Mouse (Mus musculus): ENCODE results near the gene 2810021J22Rik. TPM values are rescaled to one million over a fixed set of nuclear protein-coding genes. Genes with fewer than 3 reads are reported as not detected.

2810021J22Rik gene
- polyA plus RNA-seq, 1 experiment from 2014 or later: 10.3 TPM

- Histone ChIP-seq H3K9ac (no peak overlapping the region), H3K4me2 (no peak overlapping the region), H3K27ac (no peak overlapping the region), H3K36me3 (no peaks in the 10 kb centered on the region), H3K27me3 (no peaks in the 10 kb centered on the region), H3K4me1 (peaks cover 5% of the 10 kb centered on the region; the same call in 1 of the 2 replicates), H3K9me3 (no peaks in the 10 kb centered on the region), H3K4me3 (no peak overlapping the region)
- ATAC-seq (ENCODE audit: insufficient number of reproducible peaks, insufficient read depth, low FRiP score, low TSS enrichment, low read depth): no peak
- 75% methylated on average over 5 of the region's 5 CpGs for WGBS
Measured at GRCm38 (mm10) chr11:58918759-58919158, 51.7 kb downstream of the 2810021J22Rik start.

GRCm38 (mm10) chr11:58922420-58922819 is 55.4 kb downstream of the 2810021J22Rik start:
- Histone ChIP-seq H3K4me3 (no peak overlapping the region), H3K9me3 (no peaks in the 10 kb centered on the region), H3K9ac (no peak overlapping the region), H3K4me2 (no peak overlapping the region), H3K27ac (no peak overlapping the region), H3K4me1 (no peaks in the 10 kb centered on the region), H3K36me3 (no peaks in the 10 kb centered on the region), H3K27me3 (no peaks in the 10 kb centered on the region)
- ATAC-seq (ENCODE audit: insufficient number of reproducible peaks, insufficient read depth, low FRiP score, low TSS enrichment, low read depth): no peak
- 85% methylated on average over 9 of the region's 9 CpGs for WGBS

GRCm38 (mm10) chr11:58926651-58927050 is 59.6 kb downstream of the 2810021J22Rik start:
- WGBS: 74% methylated on average over 2 of the region's 3 CpGs
- H3K4me2 ChIP-seq: no peak overlapping the region
- H3K36me3 ChIP-seq: peaks cover 6% of the 10 kb centered on the region
- no peaks in the 10 kb centered on the region for H3K9me3 ChIP-seq
- ATAC-seq (ENCODE audit: insufficient number of reproducible peaks, insufficient read depth, low FRiP score, low TSS enrichment, low read depth): no peak
- no peaks in the 10 kb centered on the region for H3K27me3 ChIP-seq
- no peak overlapping the region for H3K9ac ChIP-seq
- no peak overlapping the region for H3K4me3 ChIP-seq
- no peak overlapping the region for H3K27ac ChIP-seq
- H3K4me1 ChIP-seq: peaks cover 5% of the 10 kb centered on the region

DNA sequence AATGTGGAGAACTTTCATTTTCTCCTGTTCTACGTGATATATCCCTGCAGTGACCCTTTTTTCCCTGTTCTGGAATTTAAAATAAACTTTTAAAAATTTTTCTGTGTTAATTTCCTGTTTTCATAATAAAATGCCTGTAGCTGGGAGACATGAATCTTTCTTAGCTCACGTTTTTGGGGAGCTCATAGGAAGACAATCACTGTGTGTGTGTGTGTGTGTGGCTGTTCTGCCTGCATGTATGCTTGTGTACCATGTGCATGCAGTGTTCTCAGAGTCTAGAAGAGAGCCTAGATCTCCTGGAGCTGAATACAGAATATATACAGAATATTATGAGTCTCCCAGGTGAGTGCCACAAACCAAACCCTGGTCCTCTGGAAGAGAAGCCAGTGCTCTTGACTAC is 60.0 kb downstream of the 2810021J22Rik start:
- H3K27me3 ChIP-seq: no peaks in the 10 kb centered on the region
- 70% methylated on average over 2 of the region's 2 CpGs for WGBS
- no peaks in the 10 kb centered on the region for H3K9me3 ChIP-seq
- no peak for ATAC-seq (ENCODE audit: insufficient number of reproducible peaks, insufficient read depth, low FRiP score, low TSS enrichment, low read depth)
- H3K4me3 ChIP-seq: no peak overlapping the region
- peaks cover 10% of the 10 kb centered on the region for H3K36me3 ChIP-seq
- no peak overlapping the region for H3K27ac ChIP-seq
- no peak overlapping the region for H3K4me2 ChIP-seq
- H3K9ac ChIP-seq: no peak overlapping the region
- peaks cover 5% of the 10 kb centered on the region for H3K4me1 ChIP-seq

DNA sequence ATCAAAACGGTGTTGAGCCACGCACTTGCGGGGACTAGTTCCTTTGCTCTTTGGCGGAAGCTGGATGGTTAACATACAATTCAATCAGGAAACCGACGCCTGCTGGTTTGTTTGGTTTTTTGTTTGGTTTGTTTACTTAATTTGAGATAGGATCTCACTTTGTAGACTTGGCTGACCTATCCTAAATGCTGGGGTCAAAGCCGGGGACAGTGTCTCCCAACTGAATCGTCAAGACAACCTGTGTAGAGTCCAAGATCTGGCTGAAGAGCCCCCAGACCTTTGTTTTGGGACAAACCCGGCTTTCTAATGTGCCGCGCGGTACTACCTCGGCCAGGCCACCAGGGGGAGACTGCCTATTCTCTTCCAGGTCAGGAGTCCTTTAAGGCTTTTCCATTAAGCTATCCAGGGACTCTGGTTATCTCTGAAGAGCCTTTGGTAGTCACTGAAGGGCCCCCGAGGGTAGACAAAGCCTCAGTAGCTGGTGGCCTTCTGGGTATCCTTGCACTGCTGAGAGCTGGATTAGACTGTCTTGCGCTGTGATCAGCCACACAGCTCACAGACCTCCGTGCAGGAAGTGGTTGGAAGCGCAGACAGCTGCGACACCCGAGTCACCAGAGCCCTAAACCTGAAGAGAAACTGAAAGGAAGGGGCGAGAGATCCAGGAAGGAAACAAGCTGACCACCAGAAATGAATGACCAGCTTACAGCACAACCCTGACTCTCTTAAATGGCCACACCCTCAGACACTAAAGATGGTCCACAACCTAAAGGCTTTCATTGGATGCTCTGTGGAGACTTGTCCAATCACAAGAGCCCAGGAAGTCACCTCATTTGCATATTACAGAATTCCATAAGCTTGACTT is 61.0 kb downstream of the 2810021J22Rik start:
- H3K4me2 ChIP-seq: peak overlapping the region; percentile 39
- no peaks in the 10 kb centered on the region for H3K9me3 ChIP-seq
- WGBS: 34% methylated on average over 20 of the region's 20 CpGs
- peaks cover 19% of the 10 kb centered on the region for H3K36me3 ChIP-seq
- peaks cover 5% of the 10 kb centered on the region for H3K4me1 ChIP-seq
- H3K9ac ChIP-seq: 0 out of 2 replicates have a peak overlapping the region, but pooled peaks have one; percentile 44
- no peaks in the 10 kb centered on the region for H3K27me3 ChIP-seq
- H3K4me3 ChIP-seq: 0 out of 2 replicates have a peak overlapping the region, but pooled peaks have one; percentile 14
- 0 out of 2 replicates have a peak, but pooled peaks have one; percentile 40 for ATAC-seq (ENCODE audit: insufficient number of reproducible peaks, insufficient read depth, low FRiP score, low TSS enrichment, low read depth)
- H3K27ac ChIP-seq: no peak overlapping the region; the same call in 1 of the 2 replicates

DNA sequence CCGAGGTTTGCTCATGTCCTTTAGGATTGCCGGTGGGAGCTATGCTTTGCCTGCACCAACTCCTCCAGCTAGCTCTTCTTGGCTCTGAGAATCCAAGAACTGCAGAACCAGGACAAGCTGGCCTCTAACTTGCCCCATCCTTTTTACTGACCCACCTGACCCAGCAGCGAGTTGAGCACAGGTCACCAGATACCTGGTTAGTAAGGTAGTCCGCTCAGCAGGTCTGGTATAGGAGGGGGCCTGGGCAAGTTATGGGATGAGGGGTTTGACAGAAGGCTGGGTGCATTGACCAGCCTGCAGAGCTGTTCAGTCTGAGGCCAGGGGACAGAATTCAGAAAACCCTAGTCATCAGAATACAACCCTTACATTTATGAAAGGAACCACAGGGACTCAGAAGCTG is 62.0 kb downstream of the 2810021J22Rik start:
- H3K27ac ChIP-seq: no peak overlapping the region
- H3K4me3 ChIP-seq: no peak overlapping the region
- H3K27me3 ChIP-seq: no peaks in the 10 kb centered on the region
- WGBS: 79% methylated on average over 4 of the region's 4 CpGs
- ATAC-seq (ENCODE audit: insufficient number of reproducible peaks, insufficient read depth, low FRiP score, low TSS enrichment, low read depth): no peak
- peaks cover 30% of the 10 kb centered on the region for H3K36me3 ChIP-seq
- H3K9ac ChIP-seq: no peak overlapping the region
- peaks cover 5% of the 10 kb centered on the region for H3K4me1 ChIP-seq
- H3K4me2 ChIP-seq: no peak overlapping the region
- no peaks in the 10 kb centered on the region for H3K9me3 ChIP-seq

DNA sequence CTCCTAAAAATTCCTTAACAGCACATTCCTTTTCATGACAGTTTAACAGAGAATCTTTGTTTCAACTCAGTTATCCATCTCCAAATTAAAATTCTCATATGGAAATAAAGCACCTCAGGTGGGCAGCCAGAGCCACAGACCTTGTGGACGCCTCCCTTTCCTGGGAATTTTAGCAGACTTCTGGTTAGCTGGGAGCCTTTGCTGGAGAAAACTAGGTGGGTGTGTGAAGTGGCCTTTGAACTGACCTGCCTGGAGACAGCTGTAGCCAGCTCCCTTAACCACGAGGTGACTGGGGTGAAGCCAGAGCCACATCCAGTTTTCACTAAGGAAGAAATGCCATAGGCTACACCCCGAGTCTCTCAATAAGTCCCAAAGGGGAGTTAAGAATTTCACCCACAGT is 62.6 kb downstream of the 2810021J22Rik start:
- no peak for ATAC-seq (ENCODE audit: insufficient number of reproducible peaks, insufficient read depth, low FRiP score, low TSS enrichment, low read depth)

DNA sequence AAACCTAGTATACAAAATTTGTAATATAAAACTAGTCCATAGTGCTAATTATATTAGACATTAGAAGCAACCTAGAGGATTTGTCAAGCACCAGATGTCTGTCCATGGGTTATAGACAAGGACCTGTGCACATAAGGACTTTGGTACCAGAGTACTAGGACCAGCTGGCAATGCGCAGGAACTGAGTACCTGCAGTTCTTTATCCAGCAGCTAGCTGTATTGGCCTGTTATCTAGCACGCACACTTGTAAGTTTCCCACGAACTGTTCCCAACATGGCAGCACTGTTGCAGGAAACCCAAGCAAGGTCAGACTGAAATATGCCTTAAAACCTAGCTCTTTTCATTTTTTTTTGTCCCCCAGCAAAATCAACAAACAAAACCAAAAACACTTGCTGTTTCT is 63.2 kb downstream of the 2810021J22Rik start:
- H3K4me2 ChIP-seq: no peak overlapping the region
- ATAC-seq (ENCODE audit: insufficient number of reproducible peaks, insufficient read depth, low FRiP score, low TSS enrichment, low read depth): no peak
- H3K4me3 ChIP-seq: no peak overlapping the region
- H3K27ac ChIP-seq: no peak overlapping the region
- no peaks in the 10 kb centered on the region for H3K27me3 ChIP-seq
- WGBS: 94% methylated on average over 3 of the region's 3 CpGs
- no peaks in the 10 kb centered on the region for H3K9me3 ChIP-seq
- H3K4me1 ChIP-seq: peaks cover 5% of the 10 kb centered on the region
- peaks cover 40% of the 10 kb centered on the region for H3K36me3 ChIP-seq
- H3K9ac ChIP-seq: no peak overlapping the region; the same call in 1 of the 2 replicates

More for the DNA sequence above, 62.6 kb downstream of the 2810021J22Rik start:
- H3K4me2 ChIP-seq: no peak overlapping the region
- peaks cover 5% of the 10 kb centered on the region for H3K4me1 ChIP-seq
- H3K9me3 ChIP-seq: no peaks in the 10 kb centered on the region
- H3K9ac ChIP-seq: no peak overlapping the region
- no peak overlapping the region for H3K4me3 ChIP-seq
- 48% methylated on average over 3 of the region's 3 CpGs for WGBS
- H3K36me3 ChIP-seq: peaks cover 35% of the 10 kb centered on the region
- no peak overlapping the region for H3K27ac ChIP-seq
- no peaks in the 10 kb centered on the region for H3K27me3 ChIP-seq

GRCm38 (mm10) chr11:58931576-58931975 is 64.6 kb downstream of the 2810021J22Rik start:
- no peak overlapping the region for H3K4me2 ChIP-seq
- no peak overlapping the region for H3K27ac ChIP-seq
- H3K36me3 ChIP-seq: peaks cover 51% of the 10 kb centered on the region
- no peaks in the 10 kb centered on the region for H3K9me3 ChIP-seq
- H3K9ac ChIP-seq: no peak overlapping the region
- H3K27me3 ChIP-seq: no peaks in the 10 kb centered on the region
- 85% methylated on average over 4 of the region's 4 CpGs for WGBS
- peaks cover 6% of the 10 kb centered on the region for H3K4me1 ChIP-seq
- no peak overlapping the region for H3K4me3 ChIP-seq
- no peak for ATAC-seq (ENCODE audit: insufficient number of reproducible peaks, insufficient read depth, low FRiP score, low TSS enrichment, low read depth)

Other genes starting within 250 kb of the 2810021J22Rik start
- not detected in 2 replicates for gene Olfr323, start 236.7 kb upstream of the 2810021J22Rik start, polyA plus RNA-seq (2015; fragmentation: Nextera tagmentation; extraction: Ambion mirVana)
- 0.13 and 0.23 TPM in 2 replicates for gene Trim58, start 226.8 kb upstream of the 2810021J22Rik start, polyA plus RNA-seq (2015; fragmentation: Nextera tagmentation; extraction: Ambion mirVana)
- not detected in 2 replicates for gene Olfr322, start 208.4 kb upstream of the 2810021J22Rik start, polyA plus RNA-seq (2015; fragmentation: Nextera tagmentation; extraction: Ambion mirVana)
- gene Olfr320, start 186.1 kb upstream of the 2810021J22Rik start, polyA plus RNA-seq (2015; fragmentation: Nextera tagmentation; extraction: Ambion mirVana): not detected in 2 replicates
- gene Olfr319, start 168.1 kb upstream of the 2810021J22Rik start, polyA plus RNA-seq (2015; fragmentation: Nextera tagmentation; extraction: Ambion mirVana): not detected in 2 replicates
- not detected in 2 replicates for gene Olfr318, start 143.2 kb upstream of the 2810021J22Rik start, polyA plus RNA-seq (2015; fragmentation: Nextera tagmentation; extraction: Ambion mirVana)
- gene Olfr317, start 128.0 kb upstream of the 2810021J22Rik start, polyA plus RNA-seq (2015; fragmentation: Nextera tagmentation; extraction: Ambion mirVana): not detected in 2 replicates
- not detected in 2 replicates for gene Olfr316, start 114.5 kb upstream of the 2810021J22Rik start, polyA plus RNA-seq (2015; fragmentation: Nextera tagmentation; extraction: Ambion mirVana)
- gene Olfr315, start 94.0 kb upstream of the 2810021J22Rik start, polyA plus RNA-seq (2015; fragmentation: Nextera tagmentation; extraction: Ambion mirVana): not detected in 2 replicates
- gene Olfr314, start 84.3 kb upstream of the 2810021J22Rik start, polyA plus RNA-seq (2015; fragmentation: Nextera tagmentation; extraction: Ambion mirVana): not detected in 2 replicates
- 0.69 TPM in 1 of 2 replicates, not detected in the other for gene Fam183b, start 65.3 kb upstream of the 2810021J22Rik start, polyA plus RNA-seq (2015; fragmentation: Nextera tagmentation; extraction: Ambion mirVana)
- gene Olfr313, start 52.2 kb upstream of the 2810021J22Rik start, polyA plus RNA-seq (2015; fragmentation: Nextera tagmentation; extraction: Ambion mirVana): not detected in 2 replicates
- not detected in 2 replicates for gene Olfr312, start 38.0 kb upstream of the 2810021J22Rik start, polyA plus RNA-seq (2015; fragmentation: Nextera tagmentation; extraction: Ambion mirVana)
- gene Olfr311, start 28.0 kb upstream of the 2810021J22Rik start, polyA plus RNA-seq (2015; fragmentation: Nextera tagmentation; extraction: Ambion mirVana): not detected in 2 replicates
- 10.8 and 12.3 TPM in 2 replicates for gene Gm12258, start 20.1 kb upstream of the 2810021J22Rik start, polyA plus RNA-seq (2015; fragmentation: Nextera tagmentation; extraction: Ambion mirVana)
- 6.9 and 7.5 TPM in 2 replicates for gene Zfp39, start 37.0 kb downstream of the 2810021J22Rik start, polyA plus RNA-seq (2015; fragmentation: Nextera tagmentation; extraction: Ambion mirVana)
- 0.14 TPM in 1 of 2 replicates, not detected in the other for gene Btnl10, start 50.7 kb downstream of the 2810021J22Rik start, polyA plus RNA-seq (2015; fragmentation: Nextera tagmentation; extraction: Ambion mirVana)
- gene Rnf187, start 71.7 kb downstream of the 2810021J22Rik start, polyA plus RNA-seq (2015; fragmentation: Nextera tagmentation; extraction: Ambion mirVana): 254 and 255 TPM in 2 replicates
- 45.4 and 46.9 TPM in 2 replicates for gene Hist3h2ba, start 81.7 kb downstream of the 2810021J22Rik start, polyA plus RNA-seq (2015; fragmentation: Nextera tagmentation; extraction: Ambion mirVana)
- gene Hist3h2a, start 87.5 kb downstream of the 2810021J22Rik start, polyA plus RNA-seq (2015; fragmentation: Nextera tagmentation; extraction: Ambion mirVana): 34.0 and 34.3 TPM in 2 replicates
- gene Trim17, start 87.5 kb downstream of the 2810021J22Rik start, polyA plus RNA-seq (2015; fragmentation: Nextera tagmentation; extraction: Ambion mirVana): 0.25 and 0.55 TPM in 2 replicates
- gene Trim11, start 110.9 kb downstream of the 2810021J22Rik start, polyA plus RNA-seq (2015; fragmentation: Nextera tagmentation; extraction: Ambion mirVana): 21.7 and 23.5 TPM in 2 replicates